Mouse (Mus musculus) kidney, postnatal 14 days (tissue): ENCODE data around the gene Rc3h1.
"Not testable (repeated sequence)": the region's sequence is repeated elsewhere in the genome, so short reads cannot be mapped to it uniquely, and the experiment has no call there.

Experiments
- DNase-seq: peaks from one replicate; pipeline ENCODE4 v3.0.0; 2022; ENCODE audit warnings: mixed read lengths

The Rc3h1 gene

GRCm38 (mm10) chr1:160906057-160906557, at the start of gene Rc3h1:
Gene Rc3h1 (plus strand): TSS chr1:160906418.
- peak; percentile 97 for DNase-seq

- DNase-seq, result no peak
Measured at GRCm38 (mm10) chr1:160858132-160858531, 48.1 kb upstream of the Rc3h1 start.

- not testable (repeated sequence) for DNase-seq
Measured at GRCm38 (mm10) chr1:160859874-160860273, 46.3 kb upstream of the Rc3h1 start.

GRCm38 (mm10) chr1:160861142-160861541, 45.1 kb upstream of the Rc3h1 start:
- no peak for DNase-seq

- DNase-seq, result no peak
Measured at GRCm38 (mm10) chr1:160861632-160862031, 44.6 kb upstream of the Rc3h1 start.

GRCm38 (mm10) chr1:160863027-160863426, 43.2 kb upstream of the Rc3h1 start:
- peak; percentile 51 for DNase-seq

- DNase-seq, result no peak
Measured at GRCm38 (mm10) chr1:160874757-160875156, 31.5 kb upstream of the Rc3h1 start.

- DNase-seq, result no peak
Measured at GRCm38 (mm10) chr1:160876968-160877367, 29.2 kb upstream of the Rc3h1 start.

GRCm38 (mm10) chr1:160878485-160878884, 27.7 kb upstream of the Rc3h1 start:
- DNase-seq, result no peak

GRCm38 (mm10) chr1:160881378-160881777, 24.8 kb upstream of the Rc3h1 start:
- not testable (repeated sequence) for DNase-seq

GRCm38 (mm10) chr1:160881968-160882367, 24.2 kb upstream of the Rc3h1 start:
- no peak for DNase-seq

GRCm38 (mm10) chr1:160884273-160884672, 21.9 kb upstream of the Rc3h1 start:
- no peak for DNase-seq

- DNase-seq, result no peak
Measured at GRCm38 (mm10) chr1:160884993-160885392, 21.2 kb upstream of the Rc3h1 start.

- peak; percentile 42 for DNase-seq
Measured at GRCm38 (mm10) chr1:160899701-160900100, 6.5 kb upstream of the Rc3h1 start.

- no peak for DNase-seq
Measured at GRCm38 (mm10) chr1:160904047-160904446, 2.2 kb upstream of the Rc3h1 start.

- peak; percentile 73 for DNase-seq
Measured at GRCm38 (mm10) chr1:160906558-160907481, 602 bp downstream of the Rc3h1 start.

GRCm38 (mm10) chr1:160910176-160910575, 4.0 kb downstream of the Rc3h1 start:
- DNase-seq, result no peak

GRCm38 (mm10) chr1:160910812-160911211, 4.6 kb downstream of the Rc3h1 start:
- DNase-seq, result no peak

GRCm38 (mm10) chr1:160919383-160919782, 13.2 kb downstream of the Rc3h1 start:
- DNase-seq, result no peak

GRCm38 (mm10) chr1:160921938-160922337, 15.7 kb downstream of the Rc3h1 start:
- no peak for DNase-seq

- no peak for DNase-seq
Measured at GRCm38 (mm10) chr1:160931320-160931719, 25.1 kb downstream of the Rc3h1 start.

GRCm38 (mm10) chr1:160933896-160934482, 27.8 kb downstream of the Rc3h1 start:
- DNase-seq, result peak; percentile 35

- DNase-seq, result peak; percentile 14
Measured at GRCm38 (mm10) chr1:160935551-160935950, 29.3 kb downstream of the Rc3h1 start.

GRCm38 (mm10) chr1:160963199-160963598, 57.0 kb downstream of the Rc3h1 start:
- no peak for DNase-seq
